Mouse (Mus musculus): ENCODE results near the gene Vsig1. TPM values are rescaled to one million over a fixed set of nuclear protein-coding genes. Genes with fewer than 3 reads are reported as not detected.

The Vsig1 gene
- polyA plus RNA-seq, 1 experiment from 2014 or later, result 0.13 TPM

GRCm38 (mm10) chrX:140984795-140985194 lies 77.4 kb downstream of the Vsig1 start:
- 28% methylated on average over 6 of the region's 6 CpGs for WGBS (ENCODE audit: insufficient replicate concordance)
- no peaks in the 10 kb centered on the region; the same call in 1 of the 2 replicates for H3K4me1 ChIP-seq (ENCODE audit: control insufficient read depth, low read depth, low read length)
- no peaks in the 10 kb centered on the region for H3K9me3 ChIP-seq (replicated peaks; ENCODE audit: control insufficient read depth, low read length)
- H3K36me3 ChIP-seq (ENCODE audit: control insufficient read depth, insufficient read depth), result no peaks in the 10 kb centered on the region
- H3K27me3 ChIP-seq (ENCODE audit: control insufficient read depth, insufficient read depth, low read depth, low read length), result peaks cover 6% of the 10 kb centered on the region; the same call in 1 of the 2 replicates
- H3K4me3 ChIP-seq (ENCODE audit: low read depth, low read length), result no peak overlapping the region
- ATAC-seq (ENCODE audit: low read depth), result no peak
- no peak overlapping the region for H3K9ac ChIP-seq (ENCODE audit: low read depth, low read length)
- H3K27ac ChIP-seq (ENCODE audit: low read length), result no peak overlapping the region
- no peak overlapping the region for H3K4me2 ChIP-seq (ENCODE audit: low read depth, low read length)

GRCm38 (mm10) chrX:140985256-140985655 lies 77.8 kb downstream of the Vsig1 start:
- Histone ChIP-seq H3K4me1 (ENCODE audit: control insufficient read depth, low read depth, low read length) (no peaks in the 10 kb centered on the region; the same call in 1 of the 2 replicates), H3K36me3 (ENCODE audit: control insufficient read depth, insufficient read depth) (no peaks in the 10 kb centered on the region), H3K4me2 (ENCODE audit: low read depth, low read length) (no peak overlapping the region), H3K9me3 (replicated peaks; ENCODE audit: control insufficient read depth, low read length) (no peaks in the 10 kb centered on the region), H3K27ac (ENCODE audit: low read length) (no peak overlapping the region), H3K4me3 (ENCODE audit: low read depth, low read length) (no peak overlapping the region), H3K27me3 (ENCODE audit: control insufficient read depth, insufficient read depth, low read depth, low read length) (peaks cover 6% of the 10 kb centered on the region; the same call in 1 of the 2 replicates), H3K9ac (ENCODE audit: low read depth, low read length) (no peak overlapping the region)
- WGBS (ENCODE audit: insufficient replicate concordance), result 75% methylated on average over 2 of the region's 2 CpGs
- ATAC-seq (ENCODE audit: low read depth), result no peak

Other genes with a start within 250 kb of the Vsig1 start
- 0.22 and 0.40 TPM in 2 replicates for gene Mid2, start 243.0 kb upstream of the Vsig1 start, polyA plus RNA-seq (2015; fragmentation: Nextera tagmentation; extraction: Ambion mirVana)
- not detected in 2 replicates for gene Tex13b, start 94.2 kb upstream of the Vsig1 start, polyA plus RNA-seq (2015; fragmentation: Nextera tagmentation; extraction: Ambion mirVana)
- gene Psmd10, start 49.1 kb downstream of the Vsig1 start, polyA plus RNA-seq (2015; fragmentation: Nextera tagmentation; extraction: Ambion mirVana), result 33.1 and 36.2 TPM in 2 replicates
- gene Atg4a, start 49.3 kb downstream of the Vsig1 start, polyA plus RNA-seq (2015; fragmentation: Nextera tagmentation; extraction: Ambion mirVana), result 25.3 and 26.9 TPM in 2 replicates